Mouse (Mus musculus): ENCODE results near the gene Tulp3. TPM values are rescaled to one million over a fixed set of nuclear protein-coding genes. Genes with fewer than 3 reads are reported as not detected.
"Not testable (repeated sequence)": the region's sequence is repeated elsewhere in the genome, so short reads cannot be mapped to it uniquely, and the experiment has no call there.

Tulp3 gene
- polyA plus RNA-seq, 1 experiment from 2014 or later: 21.4 TPM

- DNase-seq (ENCODE audit: low spot score): no peak
- Histone ChIP-seq H3K4me1 (ENCODE audit: control insufficient read depth, insufficient read depth, low read length) (no peaks in the 10 kb centered on the region), H3K4me3 (ENCODE audit: low read depth, low read length) (no peak overlapping the region), H3K9me3 (ENCODE audit: control insufficient read depth, low read length) (no peaks in the 10 kb centered on the region), H3K36me3 (ENCODE audit: control insufficient read depth, insufficient read depth, low read length) (no peaks in the 10 kb centered on the region), H3K27me3 (ENCODE audit: control insufficient read depth, insufficient read depth, low read length) (no peaks in the 10 kb centered on the region), H3K27ac (replicated peaks; ENCODE audit: low read depth, low read length) (no peak overlapping the region), H3K4me2 (ENCODE audit: low read depth, severe bottlenecking) (no peak overlapping the region), H3K9ac (ENCODE audit: low read length) (no peak overlapping the region)
- no peak for ATAC-seq (ENCODE audit: insufficient number of reproducible peaks, low FRiP score, low TSS enrichment, low read depth)
- WGBS: 81% methylated on average over 7 of the region's 7 CpGs
These were observed 28.1 kb upstream of the Tulp3 start for GRCm38 (mm10) chr6:128383752-128384151.

GRCm38 (mm10) chr6:128381254-128381653 is 25.6 kb upstream of the Tulp3 start:
- Histone ChIP-seq H3K9ac (ENCODE audit: low read length) (no peak overlapping the region), H3K4me3 (ENCODE audit: low read depth, low read length) (no peak overlapping the region), H3K4me2 (ENCODE audit: low read depth, severe bottlenecking) (no peak overlapping the region), H3K36me3 (ENCODE audit: control insufficient read depth, insufficient read depth, low read length) (no peaks in the 10 kb centered on the region), H3K4me1 (ENCODE audit: control insufficient read depth, insufficient read depth, low read length) (no peaks in the 10 kb centered on the region), H3K27me3 (ENCODE audit: control insufficient read depth, insufficient read depth, low read length) (no peaks in the 10 kb centered on the region), H3K27ac (replicated peaks; ENCODE audit: low read depth, low read length) (no peak overlapping the region), H3K9me3 (ENCODE audit: control insufficient read depth, low read length) (no peaks in the 10 kb centered on the region)
- no peak for DNase-seq (ENCODE audit: low spot score)
- ATAC-seq (ENCODE audit: insufficient number of reproducible peaks, low FRiP score, low TSS enrichment, low read depth): no peak
- WGBS: 61% methylated on average over 3 of the region's 3 CpGs

- H3K4me1 ChIP-seq (ENCODE audit: control insufficient read depth, insufficient read depth, low read length); H3K9me3 ChIP-seq (ENCODE audit: control insufficient read depth, low read length); H3K4me3 ChIP-seq (ENCODE audit: low read depth, low read length); ATAC-seq (ENCODE audit: insufficient number of reproducible peaks, low FRiP score, low TSS enrichment, low read depth); H3K27ac ChIP-seq (replicated peaks; ENCODE audit: low read depth, low read length); H3K4me2 ChIP-seq (ENCODE audit: low read depth, severe bottlenecking); DNase-seq (ENCODE audit: low spot score); H3K27me3 ChIP-seq (ENCODE audit: control insufficient read depth, insufficient read depth, low read length); H3K36me3 ChIP-seq (ENCODE audit: control insufficient read depth, insufficient read depth, low read length); H3K9ac ChIP-seq (ENCODE audit: low read length): not testable (repeated sequence)
- 52% methylated on average over 1 of the region's 1 CpGs for WGBS
These were observed 25.0 kb upstream of the Tulp3 start for GRCm38 (mm10) chr6:128380594-128381167.

- no peak overlapping the region for H3K9ac ChIP-seq (ENCODE audit: low read length)
- no peaks in the 10 kb centered on the region for H3K4me1 ChIP-seq (ENCODE audit: control insufficient read depth, insufficient read depth, low read length)
- 83% methylated on average over 16 of the region's 16 CpGs for WGBS
- H3K4me3 ChIP-seq (ENCODE audit: low read depth, low read length): no peak overlapping the region
- DNase-seq (ENCODE audit: low spot score) (no peak), ATAC-seq (ENCODE audit: insufficient number of reproducible peaks, low FRiP score, low TSS enrichment, low read depth) (no peak)
- H3K27ac ChIP-seq (replicated peaks; ENCODE audit: low read depth, low read length): no peak overlapping the region
- no peaks in the 10 kb centered on the region for H3K9me3 ChIP-seq (ENCODE audit: control insufficient read depth, low read length)
- H3K36me3 ChIP-seq (ENCODE audit: control insufficient read depth, insufficient read depth, low read length): peaks cover 2% of the 10 kb centered on the region; the same call in 1 of the 2 replicates
- H3K27me3 ChIP-seq (ENCODE audit: control insufficient read depth, insufficient read depth, low read length): no peaks in the 10 kb centered on the region
- H3K4me2 ChIP-seq (ENCODE audit: low read depth, severe bottlenecking): no peak overlapping the region
These were observed 24.0 kb upstream of the Tulp3 start for GRCm38 (mm10) chr6:128379636-128380035.

GRCm38 (mm10) chr6:128376371-128377085 is 20.9 kb upstream of the Tulp3 start:
- no peaks in the 10 kb centered on the region for H3K27me3 ChIP-seq (ENCODE audit: control insufficient read depth, insufficient read depth, low read length)
- no peaks in the 10 kb centered on the region for H3K4me1 ChIP-seq (ENCODE audit: control insufficient read depth, insufficient read depth, low read length)
- no peak overlapping the region for H3K27ac ChIP-seq (replicated peaks; ENCODE audit: low read depth, low read length)
- H3K4me2 ChIP-seq (ENCODE audit: low read depth, severe bottlenecking): no peak overlapping the region
- ATAC-seq (ENCODE audit: insufficient number of reproducible peaks, low FRiP score, low TSS enrichment, low read depth): no peak
- no peak for DNase-seq (ENCODE audit: low spot score)
- peaks cover 21% of the 10 kb centered on the region; the same call in 1 of the 2 replicates for H3K36me3 ChIP-seq (ENCODE audit: control insufficient read depth, insufficient read depth, low read length)
- WGBS: 91% methylated on average over 17 of the region's 17 CpGs
- H3K9ac ChIP-seq (ENCODE audit: low read length): no peak overlapping the region
- no peak overlapping the region for H3K4me3 ChIP-seq (ENCODE audit: low read depth, low read length)
- no peaks in the 10 kb centered on the region for H3K9me3 ChIP-seq (ENCODE audit: control insufficient read depth, low read length)

- Histone ChIP-seq H3K36me3 (ENCODE audit: control insufficient read depth, insufficient read depth, low read length) (peaks cover 30% of the 10 kb centered on the region), H3K4me3 (ENCODE audit: low read depth, low read length) (no peak within 1 kb of the TSS), H3K4me2 (ENCODE audit: low read depth, severe bottlenecking) (no peak within 1 kb of the TSS), H3K27ac (replicated peaks; ENCODE audit: low read depth, low read length) (no peak within 1 kb of the TSS), H3K4me1 (ENCODE audit: control insufficient read depth, insufficient read depth, low read length) (no peaks in the 10 kb centered on the region), H3K9ac (ENCODE audit: low read length) (no peak within 1 kb of the TSS), H3K27me3 (ENCODE audit: control insufficient read depth, insufficient read depth, low read length) (no peaks in the 10 kb centered on the region), H3K9me3 (ENCODE audit: control insufficient read depth, low read length) (no peaks in the 10 kb centered on the region)
- no peak for ATAC-seq (ENCODE audit: insufficient number of reproducible peaks, low FRiP score, low TSS enrichment, low read depth)
- WGBS: 72% methylated on average over 6 of the region's 6 CpGs
- DNase-seq (ENCODE audit: low spot score): no peak
These were observed 19.5 kb upstream of the Tulp3 start, which contains the start of the genes Tex52 and Gm44596 for GRCm38 (mm10) chr6:128375192-128375591. Gene Tex52 (plus strand): TSS chr6:128375456. Gene Gm44596 (plus strand): TSS chr6:128375503.

- no peaks in the 10 kb centered on the region for H3K4me1 ChIP-seq (ENCODE audit: control insufficient read depth, insufficient read depth, low read length)
- H3K27me3 ChIP-seq (ENCODE audit: control insufficient read depth, insufficient read depth, low read length): no peaks in the 10 kb centered on the region
- WGBS: 93% methylated on average over 5 of the region's 5 CpGs
- no peak overlapping the region for H3K4me3 ChIP-seq (ENCODE audit: low read depth, low read length)
- no peak for ATAC-seq (ENCODE audit: insufficient number of reproducible peaks, low FRiP score, low TSS enrichment, low read depth)
- no peaks in the 10 kb centered on the region for H3K9me3 ChIP-seq (ENCODE audit: control insufficient read depth, low read length)
- DNase-seq (ENCODE audit: low spot score): no peak
- no peak overlapping the region for H3K4me2 ChIP-seq (ENCODE audit: low read depth, severe bottlenecking)
- no peak overlapping the region for H3K9ac ChIP-seq (ENCODE audit: low read length)
- H3K36me3 ChIP-seq (ENCODE audit: control insufficient read depth, insufficient read depth, low read length): peaks cover 52% of the 10 kb centered on the region
- no peak overlapping the region for H3K27ac ChIP-seq (replicated peaks; ENCODE audit: low read depth, low read length)
These were observed 14.4 kb upstream of the Tulp3 start for GRCm38 (mm10) chr6:128370040-128370439.

- H3K4me3 ChIP-seq (ENCODE audit: low read depth, low read length): no peak overlapping the region
- H3K27me3 ChIP-seq (ENCODE audit: control insufficient read depth, insufficient read depth, low read length): no peaks in the 10 kb centered on the region
- ATAC-seq (ENCODE audit: insufficient number of reproducible peaks, low FRiP score, low TSS enrichment, low read depth): no peak
- no peak overlapping the region for H3K9ac ChIP-seq (ENCODE audit: low read length)
- H3K9me3 ChIP-seq (ENCODE audit: control insufficient read depth, low read length): no peaks in the 10 kb centered on the region
- H3K36me3 ChIP-seq (ENCODE audit: control insufficient read depth, insufficient read depth, low read length): peaks cover 30% of the 10 kb centered on the region
- H3K27ac ChIP-seq (replicated peaks; ENCODE audit: low read depth, low read length): no peak overlapping the region
- WGBS: 88% methylated on average over 5 of the region's 5 CpGs
- no peak for DNase-seq (ENCODE audit: low spot score)
- H3K4me2 ChIP-seq (ENCODE audit: low read depth, severe bottlenecking): no peak overlapping the region
- peaks cover 6% of the 10 kb centered on the region for H3K4me1 ChIP-seq (ENCODE audit: control insufficient read depth, insufficient read depth, low read length)
These were observed 10.8 kb upstream of the Tulp3 start for GRCm38 (mm10) chr6:128366466-128366865.

All from limb, embryonic 11.5 days (tissue).